Mouse (Mus musculus) heart, adult 2 months (tissue): Measurements from ENCODE around the gene Gtf3c6.

ENCODE experiments used
- CTCF ChIP-seq: fragments of 200-600 bp; IDR thresholded peaks from 2 replicates; pipeline ENCODE4 v1.8.1; 2022; ENCODE audit warnings: antibody characterized with exemption, mild to moderate bottlenecking, moderate library complexity
- EP300 ChIP-seq: fragments of 200-500 bp; IDR thresholded peaks from 2 replicates; pipeline ENCODE4 v1.6.1; 2011; ENCODE audit warnings: low read depth, low read length, control low read depth; ENCODE audit not compliant: insufficient read depth
- POLR2A ChIP-seq: fragments of 200-500 bp; IDR thresholded peaks from 2 replicates; pipeline ENCODE4 v1.6.1; 2011; ENCODE audit warnings: mild to moderate bottlenecking, low read depth, low read length, control low read depth; ENCODE audit not compliant: insufficient read depth

- TF ChIP-seq POLR2A = no peak
- no peak for TF ChIP-seq EP300
- TF ChIP-seq CTCF = no peak
These were observed 20.4 kb upstream of the Gtf3c6 start for GRCm38 (mm10) chr10:40278317-40278716.
